Mouse (Mus musculus) lung, embryonic 16.5 days (tissue): ENCODE results near the gene Flt3l. TPM values are rescaled to one million over a fixed set of nuclear protein-coding genes. Genes with fewer than 3 reads are reported as not detected.

ENCODE experiments used
- ATAC-seq: fragments of 200-750 bp; cut with Nextera tagmentation; 2 replicates; pipeline ENCODE4 v1.8.0; 2017; ENCODE audit warnings: low read depth, mild to moderate bottlenecking, moderate library complexity
- H3K27ac ChIP-seq: fragments of 300-500 bp; sonication (generic); 2 replicates; pipeline ENCODE4 v1.5.1; 2014; ENCODE audit warnings: mild to moderate bottlenecking, control low read depth, low read length
- H3K27me3 ChIP-seq: fragments of 300-500 bp; sonication (generic); 2 replicates; pipeline ENCODE4 v1.6.1; 2014; ENCODE audit warnings: low read depth, low read length, mixed read lengths; ENCODE audit not compliant: control insufficient read depth, insufficient read depth
- H3K36me3 ChIP-seq: fragments of 300-500 bp; sonication (generic); 2 replicates; pipeline ENCODE4 v1.6.1; 2014; ENCODE audit warnings: low read length; ENCODE audit not compliant: control insufficient read depth, insufficient read depth
- H3K4me1 ChIP-seq: fragments of 300-500 bp; sonication (generic); replicated peaks from 2 replicates; pipeline ENCODE4 v1.6.1; 2014; ENCODE audit warnings: low read length, mixed read lengths; ENCODE audit not compliant: control insufficient read depth, insufficient read depth
- H3K4me2 ChIP-seq: fragments of 300-500 bp; sonication (generic); 2 replicates; pipeline ENCODE4 v1.6.1; 2014; ENCODE audit warnings: low read depth, low read length, control low read depth
- H3K4me3 ChIP-seq: fragments of 300-500 bp; sonication (generic); 2 replicates; pipeline ENCODE4 v1.5.1; 2014; ENCODE audit warnings: mild to moderate bottlenecking, low read length, control low read depth
- H3K9ac ChIP-seq: fragments of 300-500 bp; sonication (generic); 2 replicates; pipeline ENCODE4 v1.6.1; 2014; ENCODE audit warnings: low read length, control low read depth
- H3K9me3 ChIP-seq: fragments of 300-500 bp; sonication (generic); 2 replicates; pipeline ENCODE4 v1.6.1; 2016; ENCODE audit warnings: low read length; ENCODE audit not compliant: control insufficient read depth
- WGBS: fragments of 180-500 bp; shearing (Covaris S2); extraction: QIAGEN DNeasy Blood & Tissue Kit; methylation state at CpG from one replicate; pipeline ENCODE4 v1.1.7; 2014; 5-methylcytosine and 5-hydroxymethylcytosine counted together
- polyA plus RNA-seq: library from polyadenylated mRNA; unstranded; fragments of >200 nt; fragmentation: Nextera tagmentation; extraction: Ambion mirVana; gene quantifications from 2 replicates; pipeline ENCODE4 v1.2.1, GENCODE M21; 2015

Gene Flt3l
- polyA plus RNA-seq, 1 experiment from 2014 or later: 2.4 TPM

GRCm38 (mm10) chr7:45151303-45151702, 15.1 kb upstream of the Flt3l start:
- Histone ChIP-seq H3K4me1 (peaks cover 27% of the 10 kb centered on the region), H3K9ac (no peak overlapping the region), H3K36me3 (no peaks in the 10 kb centered on the region), H3K27me3 (no peaks in the 10 kb centered on the region), H3K4me2 (no peak overlapping the region), H3K27ac (peak overlapping the region; percentile 77), H3K4me3 (no peak overlapping the region), H3K9me3 (no peaks in the 10 kb centered on the region)
- ATAC-seq: peak; percentile 13; the same call in 1 of the 2 replicates
- 24% methylated on average over 11 of the region's 11 CpGs for WGBS

GRCm38 (mm10) chr7:45150321-45150720, 14.1 kb upstream of the Flt3l start:
- Histone ChIP-seq H3K27ac (peak overlapping the region; percentile 77), H3K9me3 (no peaks in the 10 kb centered on the region), H3K9ac (no peak overlapping the region), H3K27me3 (no peaks in the 10 kb centered on the region), H3K36me3 (0 out of 2 replicates have a peak, but pooled peaks cover 2% of the 10 kb centered on the region), H3K4me2 (no peak overlapping the region), H3K4me3 (no peak overlapping the region), H3K4me1 (peaks cover 25% of the 10 kb centered on the region)
- WGBS: 48% methylated on average over 4 of the region's 4 CpGs
- no peak for ATAC-seq

- WGBS: 45% methylated on average over 6 of the region's 6 CpGs
- no peak overlapping the region for H3K4me3 ChIP-seq
- no peak overlapping the region for H3K4me2 ChIP-seq
- no peak overlapping the region for H3K9ac ChIP-seq
- H3K36me3 ChIP-seq: 0 out of 2 replicates have a peak, but pooled peaks cover 2% of the 10 kb centered on the region
- peak; percentile 22 for ATAC-seq
- H3K4me1 ChIP-seq: peaks cover 18% of the 10 kb centered on the region
- peak overlapping the region; percentile 17; the same call in 1 of the 2 replicates for H3K27ac ChIP-seq
- no peaks in the 10 kb centered on the region for H3K27me3 ChIP-seq
- no peaks in the 10 kb centered on the region for H3K9me3 ChIP-seq
Measured at GRCm38 (mm10) chr7:45149545-45149944, 13.3 kb upstream of the Flt3l start.

- Histone ChIP-seq H3K4me3 (no peak overlapping the region), H3K9me3 (no peaks in the 10 kb centered on the region), H3K4me2 (no peak overlapping the region), H3K27me3 (no peaks in the 10 kb centered on the region), H3K9ac (peak overlapping the region; percentile 17; the same call in 1 of the 2 replicates), H3K27ac (0 out of 2 replicates have a peak overlapping the region, but pooled peaks have one; percentile 19), H3K36me3 (0 out of 2 replicates have a peak, but pooled peaks cover 2% of the 10 kb centered on the region), H3K4me1 (peaks cover 18% of the 10 kb centered on the region)
- ATAC-seq: no peak
- 39% methylated on average over 4 of the region's 4 CpGs for WGBS
Measured at GRCm38 (mm10) chr7:45148534-45149098, 12.4 kb upstream of the Flt3l start.

- Histone ChIP-seq H3K4me2 (no peak overlapping the region), H3K27ac (no peak overlapping the region), H3K27me3 (no peaks in the 10 kb centered on the region), H3K4me1 (peaks cover 13% of the 10 kb centered on the region), H3K9me3 (no peaks in the 10 kb centered on the region), H3K9ac (no peak overlapping the region), H3K36me3 (0 out of 2 replicates have a peak, but pooled peaks cover 2% of the 10 kb centered on the region), H3K4me3 (no peak overlapping the region)
- no peak for ATAC-seq
- WGBS: 80% methylated on average over 11 of the region's 11 CpGs
Measured at GRCm38 (mm10) chr7:45147899-45148298, 11.7 kb upstream of the Flt3l start.

GRCm38 (mm10) chr7:45147267-45147666, 11.0 kb upstream of the Flt3l start:
- no peak overlapping the region for H3K9ac ChIP-seq

GRCm38 (mm10) chr7:45145460-45145859, 9.2 kb upstream of the Flt3l start:
- Histone ChIP-seq H3K4me2 (no peak overlapping the region), H3K9me3 (no peaks in the 10 kb centered on the region), H3K4me3 (no peak overlapping the region), H3K27me3 (no peaks in the 10 kb centered on the region), H3K36me3 (peaks cover 5% of the 10 kb centered on the region; the same call in 1 of the 2 replicates), H3K4me1 (peaks cover 4% of the 10 kb centered on the region), H3K9ac (no peak overlapping the region), H3K27ac (no peak overlapping the region)
- ATAC-seq: no peak
- WGBS: 93% methylated on average over 8 of the region's 8 CpGs

More at GRCm38 (mm10) chr7:45147267-45147666, 11.0 kb upstream of the Flt3l start:
- peaks cover 13% of the 10 kb centered on the region for H3K4me1 ChIP-seq
- 87% methylated on average over 11 of the region's 11 CpGs for WGBS
- no peak overlapping the region for H3K4me3 ChIP-seq
- no peak overlapping the region for H3K4me2 ChIP-seq
- no peak for ATAC-seq
- peaks cover 5% of the 10 kb centered on the region; the same call in 1 of the 2 replicates for H3K36me3 ChIP-seq
- H3K27ac ChIP-seq: no peak overlapping the region
- H3K27me3 ChIP-seq: no peaks in the 10 kb centered on the region
- no peaks in the 10 kb centered on the region for H3K9me3 ChIP-seq

GRCm38 (mm10) chr7:45144368-45145174, 8.3 kb upstream of the Flt3l start:
- no peak for ATAC-seq
- no peak overlapping the region for H3K27ac ChIP-seq
- 83% methylated on average over 13 of the region's 13 CpGs for WGBS
- peaks cover 5% of the 10 kb centered on the region; the same call in 1 of the 2 replicates for H3K36me3 ChIP-seq
- no peaks in the 10 kb centered on the region; the same call in 1 of the 2 replicates for H3K4me1 ChIP-seq
- H3K27me3 ChIP-seq: no peaks in the 10 kb centered on the region
- no peaks in the 10 kb centered on the region for H3K9me3 ChIP-seq
- no peak overlapping the region for H3K4me2 ChIP-seq
- H3K4me3 ChIP-seq: no peak overlapping the region
- no peak overlapping the region for H3K9ac ChIP-seq

GRCm38 (mm10) chr7:45141914-45142313, 5.7 kb upstream of the Flt3l start:
- peaks cover 5% of the 10 kb centered on the region; the same call in 1 of the 2 replicates for H3K36me3 ChIP-seq
- H3K9ac ChIP-seq: no peak overlapping the region
- no peaks in the 10 kb centered on the region for H3K4me1 ChIP-seq
- H3K9me3 ChIP-seq: no peaks in the 10 kb centered on the region
- no peak overlapping the region for H3K4me2 ChIP-seq
- no peak for ATAC-seq
- H3K27me3 ChIP-seq: no peaks in the 10 kb centered on the region
- no peak overlapping the region for H3K27ac ChIP-seq
- WGBS: 85% methylated on average over 5 of the region's 5 CpGs
- no peak overlapping the region for H3K4me3 ChIP-seq
